Mouse (Mus musculus): ENCODE measurements around the gene Cacna2d2. TPM values are rescaled to one million over a fixed set of nuclear protein-coding genes. Genes with fewer than 3 reads are reported as not detected.
A peak's percentile ranks its signal among the peaks of the same experiment; 100 is the strongest.

Gene Cacna2d2
- 0.48 and 0.62 TPM in 2 replicates for polyA plus RNA-seq (2012; rRNA removed)

- no peak for TF ChIP-seq POLR2A (IDR thresholded peaks at IDR 0.05; ENCODE audit: low read depth, low read length)
- no peak for TF ChIP-seq CTCF (conservative IDR thresholded peaks at IDR 0.05; ENCODE audit: insufficient read depth, insufficient read length, low read depth, low read length)
- Histone ChIP-seq H3K36me3 (ENCODE audit: control insufficient read depth, insufficient read depth, low read length) (no peaks in the 10 kb centered on the region), H3K27ac (ENCODE audit: insufficient read depth, low read depth, low read length) (no peak within 1 kb of the TSS), H3K4me1 (ENCODE audit: control insufficient read depth, insufficient read depth, low read length) (no peaks in the 10 kb centered on the region), H3K4me3 (ENCODE audit: insufficient read depth, low read depth, low read length) (peak within 1 kb of the TSS; percentile 33), H3K27me3 (replicated peaks; ENCODE audit: control insufficient read depth, insufficient read depth, low read length) (no peaks in the 10 kb centered on the region)
- WGBS = under 1% methylated on average over 47 of the region's 54 CpGs
- DNase-seq = peak; percentile 62
Measured at GRCm38 (mm10) chr9:107399491-107399971, at the start of gene Cacna2d2. Cacna2d2 (plus strand) TSS chr9:107399612.

- Histone ChIP-seq H3K36me3 (ENCODE audit: control insufficient read depth, insufficient read depth, low read length) (no peaks in the 10 kb centered on the region), H3K4me3 (ENCODE audit: insufficient read depth, low read depth, low read length) (no peak overlapping the region), H3K4me1 (ENCODE audit: control insufficient read depth, insufficient read depth, low read length) (no peaks in the 10 kb centered on the region), H3K27me3 (replicated peaks; ENCODE audit: control insufficient read depth, insufficient read depth, low read length) (no peaks in the 10 kb centered on the region), H3K27ac (ENCODE audit: insufficient read depth, low read depth, low read length) (no peak overlapping the region)
- no peak for TF ChIP-seq POLR2A (IDR thresholded peaks at IDR 0.05; ENCODE audit: low read depth, low read length)
- no peak for TF ChIP-seq CTCF (conservative IDR thresholded peaks at IDR 0.05; ENCODE audit: insufficient read depth, insufficient read length, low read depth, low read length)
- DNase-seq = no peak
- WGBS = 50% methylated on average over 1 of the region's 1 CpGs
Measured at GRCm38 (mm10) chr9:107354826-107355225, 44.6 kb upstream of the Cacna2d2 start.

DNA sequence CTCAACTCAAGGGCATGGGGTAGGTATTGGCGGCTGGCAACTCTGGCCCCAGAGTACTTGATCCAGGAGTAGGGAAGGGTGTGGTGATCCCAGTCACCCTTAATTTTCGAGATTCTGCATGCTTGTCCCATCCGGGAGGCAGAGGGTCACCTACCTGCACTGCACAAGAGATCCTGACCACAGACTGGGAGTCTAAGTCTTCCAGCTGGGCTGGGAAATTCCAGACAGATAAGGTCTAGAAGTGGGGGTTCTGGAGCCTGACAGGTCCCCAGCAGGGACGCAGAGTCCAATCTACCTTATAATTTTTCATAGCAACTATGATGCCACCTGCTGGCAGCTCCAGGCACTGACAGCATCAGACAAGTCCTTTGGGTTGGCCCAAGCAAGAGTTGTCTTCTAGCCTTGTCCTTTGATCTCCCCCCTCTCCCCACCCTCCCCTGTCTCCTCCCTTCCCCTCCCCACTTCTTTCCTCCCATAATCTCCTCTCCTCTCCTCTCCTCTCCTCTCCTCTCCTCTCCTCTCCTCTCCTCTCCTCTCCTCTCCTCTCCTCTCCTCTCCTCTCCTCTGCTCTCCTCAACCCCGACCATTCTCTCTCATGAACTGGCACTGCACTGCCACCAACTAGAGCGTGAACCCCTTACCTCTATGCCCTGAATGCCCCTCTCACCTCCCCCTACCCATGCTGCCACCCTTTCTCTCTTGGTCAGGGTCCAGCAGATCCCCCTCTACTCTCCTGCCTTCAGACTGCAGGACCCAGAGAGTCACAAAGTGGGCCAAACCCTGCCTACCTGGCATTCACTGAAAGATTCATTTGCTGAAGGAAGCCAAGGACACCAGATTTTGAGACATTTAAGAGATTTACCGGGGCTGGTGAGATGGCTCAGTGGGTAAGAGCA, 43.3 kb upstream of the Cacna2d2 start:
- DNase-seq = peak; percentile 73
- no peak overlapping the region for H3K4me3 ChIP-seq (ENCODE audit: insufficient read depth, low read depth, low read length)
- TF ChIP-seq POLR2A (IDR thresholded peaks at IDR 0.05; ENCODE audit: low read depth, low read length) (no peak), CTCF (conservative IDR thresholded peaks at IDR 0.05; ENCODE audit: insufficient read depth, insufficient read length, low read depth, low read length) (peak; percentile 76)
- H3K27me3 ChIP-seq (replicated peaks; ENCODE audit: control insufficient read depth, insufficient read depth, low read length) = no peaks in the 10 kb centered on the region
- no peak overlapping the region for H3K27ac ChIP-seq (ENCODE audit: insufficient read depth, low read depth, low read length)
- H3K4me1 ChIP-seq (ENCODE audit: control insufficient read depth, insufficient read depth, low read length) = no peaks in the 10 kb centered on the region
- 45% methylated on average over 6 of the region's 7 CpGs for WGBS
- H3K36me3 ChIP-seq (ENCODE audit: control insufficient read depth, insufficient read depth, low read length) = no peaks in the 10 kb centered on the region

GRCm38 (mm10) chr9:107357651-107358050, 41.8 kb upstream of the Cacna2d2 start:
- 31% methylated on average over 5 of the region's 5 CpGs for WGBS
- TF ChIP-seq POLR2A (IDR thresholded peaks at IDR 0.05; ENCODE audit: low read depth, low read length) (no peak), CTCF (conservative IDR thresholded peaks at IDR 0.05; ENCODE audit: insufficient read depth, insufficient read length, low read depth, low read length) (peak; percentile 93)
- no peaks in the 10 kb centered on the region for H3K27me3 ChIP-seq (replicated peaks; ENCODE audit: control insufficient read depth, insufficient read depth, low read length)
- DNase-seq = peak; percentile 72
- no peak overlapping the region for H3K27ac ChIP-seq (ENCODE audit: insufficient read depth, low read depth, low read length)
- H3K4me1 ChIP-seq (ENCODE audit: control insufficient read depth, insufficient read depth, low read length) = no peaks in the 10 kb centered on the region
- no peaks in the 10 kb centered on the region for H3K36me3 ChIP-seq (ENCODE audit: control insufficient read depth, insufficient read depth, low read length)
- no peak overlapping the region for H3K4me3 ChIP-seq (ENCODE audit: insufficient read depth, low read depth, low read length)

DNA sequence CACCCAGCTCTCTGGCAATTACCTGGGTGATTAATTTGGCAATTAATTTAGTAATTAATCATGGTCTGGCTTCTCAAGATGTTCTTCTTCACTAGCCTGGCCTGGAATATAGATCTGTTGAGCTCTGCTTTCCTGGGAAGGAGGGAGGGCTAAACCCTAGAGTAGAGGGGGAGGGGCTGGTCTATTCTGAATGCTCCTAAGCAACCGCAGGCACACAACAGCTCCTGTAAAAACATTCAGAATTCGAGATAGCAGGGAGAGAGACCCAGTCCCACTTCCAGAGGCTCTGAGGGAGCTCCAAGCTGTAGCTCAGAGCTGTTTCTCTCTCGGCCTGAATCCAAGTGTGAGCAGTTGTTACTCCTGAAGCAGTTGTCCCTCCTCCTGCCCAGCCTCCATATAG, 38.4 kb upstream of the Cacna2d2 start:
- H3K27me3 ChIP-seq (replicated peaks; ENCODE audit: control insufficient read depth, insufficient read depth, low read length) = no peaks in the 10 kb centered on the region
- no peak overlapping the region for H3K4me3 ChIP-seq (ENCODE audit: insufficient read depth, low read depth, low read length)
- no peaks in the 10 kb centered on the region for H3K36me3 ChIP-seq (ENCODE audit: control insufficient read depth, insufficient read depth, low read length)
- H3K27ac ChIP-seq (ENCODE audit: insufficient read depth, low read depth, low read length) = no peak overlapping the region
- DNase-seq = no peak
- no peak for TF ChIP-seq CTCF (conservative IDR thresholded peaks at IDR 0.05; ENCODE audit: insufficient read depth, insufficient read length, low read depth, low read length)
- no peak for TF ChIP-seq POLR2A (IDR thresholded peaks at IDR 0.05; ENCODE audit: low read depth, low read length)
- WGBS = 21% methylated on average over 3 of the region's 3 CpGs
- no peaks in the 10 kb centered on the region for H3K4me1 ChIP-seq (ENCODE audit: control insufficient read depth, insufficient read depth, low read length)

GRCm38 (mm10) chr9:107366644-107367043, 32.8 kb upstream of the Cacna2d2 start:
- Histone ChIP-seq H3K27me3 (replicated peaks; ENCODE audit: control insufficient read depth, insufficient read depth, low read length) (no peaks in the 10 kb centered on the region), H3K36me3 (ENCODE audit: control insufficient read depth, insufficient read depth, low read length) (no peaks in the 10 kb centered on the region), H3K4me1 (ENCODE audit: control insufficient read depth, insufficient read depth, low read length) (no peaks in the 10 kb centered on the region), H3K4me3 (ENCODE audit: insufficient read depth, low read depth, low read length) (no peak overlapping the region), H3K27ac (ENCODE audit: insufficient read depth, low read depth, low read length) (no peak overlapping the region)
- 8% methylated on average over 3 of the region's 3 CpGs for WGBS
- no peak for TF ChIP-seq POLR2A (IDR thresholded peaks at IDR 0.05; ENCODE audit: low read depth, low read length)
- peak; percentile 80 for TF ChIP-seq CTCF (conservative IDR thresholded peaks at IDR 0.05; ENCODE audit: insufficient read depth, insufficient read length, low read depth, low read length)
- peak; percentile 65 for DNase-seq

DNA sequence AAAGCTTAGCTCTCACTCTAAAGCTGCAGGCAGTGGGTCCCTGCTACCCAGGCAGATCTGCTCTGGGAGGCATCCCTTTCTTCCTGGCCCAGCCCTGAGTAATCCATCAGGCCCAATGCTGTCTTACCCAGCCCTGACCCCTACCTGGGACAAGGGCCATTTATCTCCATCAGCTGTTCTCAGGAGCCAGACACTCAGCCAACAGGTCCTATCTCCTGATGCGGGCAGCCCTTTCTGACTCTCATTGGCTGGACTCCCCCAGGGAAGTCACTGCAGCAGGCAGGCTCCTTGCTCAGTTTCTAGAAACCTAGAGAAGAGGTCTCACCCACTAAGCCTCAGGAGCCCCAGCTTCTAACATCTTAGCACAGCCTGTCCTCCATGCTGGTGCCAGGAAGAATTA, 31.1 kb upstream of the Cacna2d2 start:
- no peak overlapping the region for H3K27ac ChIP-seq (ENCODE audit: insufficient read depth, low read depth, low read length)
- 90% methylated on average over 1 of the region's 1 CpGs for WGBS
- TF ChIP-seq CTCF (conservative IDR thresholded peaks at IDR 0.05; ENCODE audit: insufficient read depth, insufficient read length, low read depth, low read length) (no peak), POLR2A (IDR thresholded peaks at IDR 0.05; ENCODE audit: low read depth, low read length) (no peak)

More for the DNA sequence above, 31.1 kb upstream of the Cacna2d2 start:
- no peaks in the 10 kb centered on the region for H3K36me3 ChIP-seq (ENCODE audit: control insufficient read depth, insufficient read depth, low read length)
- no peaks in the 10 kb centered on the region for H3K4me1 ChIP-seq (ENCODE audit: control insufficient read depth, insufficient read depth, low read length)
- no peak for DNase-seq
- no peaks in the 10 kb centered on the region for H3K27me3 ChIP-seq (replicated peaks; ENCODE audit: control insufficient read depth, insufficient read depth, low read length)
- no peak overlapping the region for H3K4me3 ChIP-seq (ENCODE audit: insufficient read depth, low read depth, low read length)

Measured in kidney, adult 2 months (tissue).